Mouse (Mus musculus) adipose tissue, adult 10 weeks (tissue): Measurements from ENCODE around the gene Gucy2d. TPM values are rescaled to one million over a fixed set of nuclear protein-coding genes. Genes with fewer than 3 reads are reported as not detected.

Experiments used
- polyA plus RNA-seq: library from polyadenylated mRNA; stranded (reverse); fragments of 350-450 nt; fragmentation: Illumina TruSeq; extraction: RNeasy Lipid Tissue Mini Kit (QIAGEN cat#74804); gene quantifications from one replicate; pipeline ENCODE4 v1.2.3, GENCODE M21; 2014; ENCODE audit warnings: low read depth, low replicate concordance

Gucy2d gene
- not detected for polyA plus RNA-seq

DNA sequence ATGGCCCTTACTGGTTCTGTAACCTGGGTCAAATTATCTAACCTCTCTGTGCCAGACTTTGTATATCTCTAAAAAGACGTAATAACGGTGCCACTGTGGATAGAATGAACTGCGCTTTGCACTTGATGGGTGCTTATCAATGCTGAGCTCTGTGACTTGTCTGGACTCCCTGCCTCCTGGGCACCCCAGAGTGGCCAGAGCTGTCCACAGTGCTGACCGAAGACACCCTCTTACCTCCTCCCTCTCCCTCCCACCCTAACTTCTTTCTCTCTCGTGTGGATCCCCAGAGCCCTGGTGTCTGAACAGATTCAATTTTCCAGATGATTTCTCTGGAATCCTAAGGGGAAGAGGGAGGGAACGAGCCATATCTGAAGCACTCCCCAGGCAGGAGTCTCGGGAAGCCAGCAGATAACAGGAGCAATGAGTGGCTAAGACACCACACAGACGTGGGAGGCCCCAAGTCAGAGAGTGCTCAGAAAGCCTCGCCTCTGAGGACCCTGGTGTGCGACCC, at the start of gene Gucy2d:
TSS of gene Gucy2d (plus strand) at position 461 of the 511 bp plus-strand sequence.

DNA sequence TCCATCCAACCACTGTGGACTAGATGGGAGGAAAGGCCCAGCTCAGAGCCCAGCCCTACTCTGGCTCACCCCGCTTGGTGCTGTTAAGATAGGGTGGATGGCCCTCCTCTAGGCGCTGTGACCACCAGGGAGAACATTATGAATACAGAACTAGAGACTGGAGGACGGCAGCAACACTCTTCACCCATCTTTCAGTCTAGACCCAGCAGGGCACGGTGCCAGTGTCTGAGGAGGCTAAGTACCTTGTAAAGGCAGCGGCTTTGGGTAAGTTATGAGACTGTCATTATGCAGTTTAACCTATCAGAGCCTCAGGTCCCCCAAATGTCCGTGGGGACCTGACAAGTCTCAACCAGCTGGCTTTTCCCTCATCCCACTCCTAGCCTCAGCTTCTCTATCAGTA, 48.9 kb downstream of the Gucy2d start, which contains the start of gene Lrrc32:
TSS of gene Lrrc32 (plus strand) at position 153 of the 400 bp plus-strand sequence.

Other genes with a start within 250 kb of the Gucy2d start
- 0.16 TPM for gene B3gnt6, start 240.9 kb upstream of the Gucy2d start, polyA plus RNA-seq
- gene Acer3, start 119.2 kb upstream of the Gucy2d start, polyA plus RNA-seq = 12.6 TPM
- 7.6 TPM for gene Tsku, start 79.1 kb upstream of the Gucy2d start, polyA plus RNA-seq
- gene Lrrc32, start 48.9 kb downstream of the Gucy2d start, polyA plus RNA-seq = 10.6 TPM
- gene Emsy, start 216.4 kb downstream of the Gucy2d start, polyA plus RNA-seq = 18.5 TPM